Mouse (Mus musculus) erythroblast, embryonic 14.5 days (primary cell): ENCODE results near the gene Jag2. TPM values are rescaled to one million over a fixed set of nuclear protein-coding genes. Genes with fewer than 3 reads are reported as not detected.

ENCODE experiments used
- H3K27me3 ChIP-seq: 2 replicates; pipeline ENCODE4 v1.6.1; 2012; ENCODE audit warnings: inconsistent platforms; ENCODE audit not compliant: control insufficient read depth
- H3K36me3 ChIP-seq: 2 replicates; pipeline ENCODE4 v1.6.1; 2012; ENCODE audit warnings: mild to moderate bottlenecking, inconsistent platforms; ENCODE audit not compliant: control insufficient read depth
- H3K4me1 ChIP-seq: 2 replicates; pipeline ENCODE4 v1.6.1; 2012; ENCODE audit warnings: inconsistent platforms; ENCODE audit not compliant: control insufficient read depth
- H3K4me3 ChIP-seq: replicated peaks from 2 replicates; pipeline ENCODE3; 2012; ENCODE audit warnings: moderate library complexity, mild to moderate bottlenecking, inconsistent platforms
- H3K9me3 ChIP-seq: 2 replicates; pipeline ENCODE4 v1.6.1; 2012; ENCODE audit warnings: low read length, inconsistent platforms, mixed read lengths; ENCODE audit not compliant: control insufficient read depth
- GATA1 ChIP-seq: IDR thresholded peaks from 2 replicates; pipeline ENCODE4 v1.6.1; 2012; ENCODE audit warnings: low read length, inconsistent platforms, mixed read lengths
- TAL1 ChIP-seq: IDR thresholded peaks from 3 replicates; pipeline ENCODE4 v1.6.1; 2012; ENCODE audit warnings: low read length, inconsistent platforms, mixed read lengths
- polyA plus RNA-seq: library from polyadenylated mRNA; stranded (reverse); fragments of >175 nt; gene quantifications from 2 replicates; pipeline ENCODE4 v1.2.3, GENCODE M21; 2012

The Jag2 gene
- polyA plus RNA-seq, 1 experiment: not detected

DNA sequence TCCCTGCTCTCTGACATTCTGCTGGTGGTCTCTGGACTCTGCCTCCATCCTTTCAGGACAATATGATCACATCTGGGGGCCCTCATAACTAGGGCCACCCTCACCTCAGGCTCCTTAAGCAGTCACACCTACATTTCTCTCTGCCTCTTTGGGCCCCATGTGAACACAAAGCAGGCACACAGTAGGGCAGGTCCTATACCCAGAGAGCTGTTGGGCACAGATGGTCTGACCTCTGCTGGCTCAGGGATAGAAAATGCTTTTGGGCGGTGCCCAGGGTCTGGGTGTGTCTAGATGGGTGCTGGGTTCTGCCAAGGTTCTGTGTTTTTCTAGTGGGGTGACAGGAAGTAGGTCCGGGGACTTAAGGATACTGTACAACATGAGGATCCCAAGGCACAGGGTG lies 14.1 kb upstream of the Jag2 start:
- Histone ChIP-seq H3K9me3 (no peaks in the 10 kb centered on the region), H3K4me1 (peaks cover 22% of the 10 kb centered on the region), H3K4me3 (no peak overlapping the region), H3K27me3 (peaks cover 13% of the 10 kb centered on the region), H3K36me3 (no peaks in the 10 kb centered on the region)
- TF ChIP-seq GATA1: no peak
- TF ChIP-seq TAL1: no peak

DNA sequence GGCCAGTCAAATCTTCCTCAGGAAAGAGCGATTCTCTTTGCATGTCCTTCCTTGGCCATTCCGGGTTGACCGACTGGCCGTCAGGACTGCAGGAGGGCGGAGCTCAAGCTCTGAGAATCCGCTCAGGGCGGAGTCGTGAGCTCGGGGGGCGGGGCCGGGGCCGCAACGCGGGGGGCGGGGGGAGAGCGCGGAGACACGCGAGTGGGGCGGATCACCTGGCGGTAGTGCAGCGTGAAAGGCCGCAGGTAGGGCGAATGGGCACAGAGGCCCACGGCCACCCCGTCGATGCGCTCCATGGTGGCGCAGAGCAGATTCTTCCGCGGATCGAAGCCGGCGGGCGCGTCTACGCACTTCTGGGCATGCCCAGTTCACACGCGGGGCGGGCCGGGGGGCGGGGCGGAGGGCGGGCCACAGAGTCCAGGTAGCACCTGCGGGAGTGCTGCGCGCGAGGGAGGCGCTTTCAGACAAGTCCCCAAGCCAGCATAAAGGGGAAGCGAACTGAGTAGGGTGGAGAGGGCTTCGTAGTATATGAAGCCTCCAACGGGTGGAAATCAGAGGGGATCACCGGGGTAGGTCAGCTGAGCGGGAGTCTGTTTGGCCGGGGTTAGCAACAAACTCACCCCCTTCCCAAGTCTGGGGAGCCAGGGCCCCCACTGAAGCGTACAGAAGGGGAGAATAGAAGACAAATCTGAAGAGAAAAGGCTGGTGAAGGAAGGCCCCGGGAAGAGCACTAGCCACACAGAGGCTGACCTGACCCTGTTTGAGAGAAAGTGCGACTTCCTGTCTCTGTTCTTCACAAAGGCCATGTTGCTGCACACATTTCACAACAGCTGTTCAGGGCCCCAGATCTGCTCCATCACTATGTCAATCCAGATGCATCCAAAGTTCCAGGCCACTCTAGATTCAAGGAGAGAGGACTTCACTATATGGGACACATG lies 12.5 kb upstream of the Jag2 start, which contains the start of gene Nudt14:
Gene Nudt14, minus strand, starts transcription at position 349 of the 938 bp plus-strand sequence.
- H3K9me3 ChIP-seq: no peaks in the 10 kb centered on the region
- 0 out of 2 replicates have a peak, but pooled peaks cover 4% of the 10 kb centered on the region for H3K27me3 ChIP-seq
- peak within 1 kb of the TSS; percentile 81 for H3K4me3 ChIP-seq
- H3K4me1 ChIP-seq: peaks cover 22% of the 10 kb centered on the region
- TF ChIP-seq GATA1 (no peak), TAL1 (no peak)
- no peaks in the 10 kb centered on the region for H3K36me3 ChIP-seq

DNA sequence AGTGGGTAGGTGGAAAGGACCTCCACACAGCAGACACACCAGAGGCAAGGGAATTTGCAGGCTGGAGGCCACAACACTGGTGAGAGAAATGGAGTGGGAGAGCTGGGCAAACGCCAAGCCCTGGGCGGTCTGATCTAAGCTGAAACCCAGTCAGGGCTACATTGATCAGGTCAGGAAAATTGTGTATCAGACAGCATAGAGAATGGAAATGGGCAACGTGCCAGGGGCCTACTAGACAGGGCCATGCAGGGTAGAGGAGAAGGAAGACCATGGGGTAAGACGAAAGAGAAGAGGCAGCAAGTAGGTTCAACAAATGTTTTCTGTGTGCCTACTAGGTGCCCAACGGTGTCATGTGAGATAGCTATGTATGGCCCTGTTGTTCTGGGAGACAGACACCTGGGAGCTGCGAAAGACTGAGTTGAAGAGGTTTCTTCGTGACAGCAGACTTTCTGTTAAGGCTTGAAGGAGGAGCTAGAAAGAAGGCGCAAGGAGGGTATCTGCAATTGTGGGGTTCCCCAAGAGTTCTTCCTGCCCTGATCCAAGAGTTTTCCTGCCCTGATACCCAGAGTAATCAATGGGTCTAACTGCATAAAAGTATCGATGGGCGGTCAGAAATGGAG lies 11.7 kb upstream of the Jag2 start:
- H3K4me1 ChIP-seq: peaks cover 22% of the 10 kb centered on the region
- TF ChIP-seq GATA1 (no peak), TAL1 (no peak)

DNA sequence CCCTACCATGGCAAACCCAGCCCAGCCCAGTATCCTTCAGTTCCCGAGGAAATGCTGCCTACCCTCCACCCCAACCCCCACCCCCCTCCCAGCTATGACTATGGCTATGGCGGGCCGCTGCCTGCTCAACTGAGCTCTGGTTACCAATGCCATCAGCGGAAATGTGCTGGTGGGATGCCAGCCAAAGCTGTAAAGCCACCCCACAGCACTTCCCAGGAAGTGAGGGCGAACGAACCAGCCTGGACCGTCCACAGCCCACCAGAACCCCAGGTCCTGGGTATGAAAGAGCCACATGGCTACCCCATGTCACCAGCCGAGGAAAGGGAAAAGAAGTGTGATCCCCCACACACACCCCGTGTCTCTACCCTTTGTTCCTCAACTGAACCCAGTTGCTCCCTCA lies 11.1 kb upstream of the Jag2 start:
- Histone ChIP-seq H3K27me3 (no peaks in the 10 kb centered on the region), H3K4me1 (peaks cover 22% of the 10 kb centered on the region), H3K36me3 (no peaks in the 10 kb centered on the region), H3K9me3 (no peaks in the 10 kb centered on the region), H3K4me3 (no peak overlapping the region)
- no peak for TF ChIP-seq GATA1
- TF ChIP-seq TAL1: no peak

More for the DNA sequence above, 11.7 kb upstream of the Jag2 start:
- no peaks in the 10 kb centered on the region for H3K36me3 ChIP-seq
- H3K4me3 ChIP-seq: peak overlapping the region; percentile 81
- H3K9me3 ChIP-seq: no peaks in the 10 kb centered on the region
- H3K27me3 ChIP-seq: no peaks in the 10 kb centered on the region

DNA sequence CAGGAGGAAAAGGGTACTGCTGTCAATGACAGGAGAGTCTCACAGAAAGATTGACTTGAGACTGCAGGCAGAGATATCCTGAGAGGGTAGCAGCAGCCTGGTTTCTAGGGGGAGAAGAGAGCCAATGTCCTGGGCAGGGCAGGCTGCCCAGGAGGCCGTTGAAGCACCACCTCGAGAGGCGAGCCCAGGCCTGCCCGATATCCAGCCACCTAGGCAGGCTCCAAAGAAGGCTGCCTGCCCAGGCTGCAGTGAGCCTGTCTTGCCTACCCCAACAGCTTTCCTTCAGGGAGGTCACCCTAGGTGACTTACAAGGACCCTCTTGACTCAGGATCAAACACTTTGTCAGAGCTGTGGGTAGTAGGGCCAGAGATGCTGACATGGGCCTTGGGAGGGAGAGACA lies 10.7 kb upstream of the Jag2 start:
- Histone ChIP-seq H3K9me3 (no peaks in the 10 kb centered on the region), H3K36me3 (no peaks in the 10 kb centered on the region), H3K27me3 (no peaks in the 10 kb centered on the region), H3K4me1 (peaks cover 22% of the 10 kb centered on the region), H3K4me3 (no peak overlapping the region)
- TF ChIP-seq GATA1 (no peak), TAL1 (no peak)

DNA sequence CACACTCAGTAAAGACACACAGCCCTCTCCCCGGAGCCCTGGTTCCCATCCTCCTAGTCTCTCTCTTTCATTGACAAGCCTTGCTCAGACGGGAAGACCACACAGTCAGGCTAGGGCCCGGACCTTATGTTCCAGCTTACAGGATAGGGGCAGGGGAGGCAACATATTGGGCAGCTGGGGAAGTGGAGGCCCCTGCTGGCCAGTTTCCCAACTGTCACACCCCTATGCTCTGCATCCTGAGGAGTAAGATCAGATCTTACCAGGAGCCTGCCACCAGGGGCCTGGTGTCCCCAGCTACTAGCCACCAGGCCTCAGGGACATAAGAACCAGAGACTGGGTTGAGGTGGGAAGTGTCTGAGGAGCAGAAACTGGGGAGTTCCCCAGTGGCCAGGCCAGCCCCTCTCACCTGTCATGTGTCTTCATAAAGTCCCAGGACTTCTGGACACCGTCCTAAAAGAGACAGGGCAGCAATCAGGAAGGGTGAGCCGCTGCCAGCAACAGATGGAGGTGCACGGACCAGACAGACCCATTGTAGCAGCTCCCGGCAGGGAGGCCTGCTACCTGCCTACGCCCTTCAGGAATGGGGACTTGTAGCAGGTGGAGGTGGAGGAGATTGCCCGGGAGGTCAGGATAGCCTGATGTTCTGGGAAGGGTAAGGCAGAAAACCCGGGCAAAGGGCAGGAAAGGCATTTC lies 9.4 kb upstream of the Jag2 start:
- TF ChIP-seq GATA1 (no peak), TAL1 (no peak)
- no peak overlapping the region for H3K4me3 ChIP-seq
- H3K36me3 ChIP-seq: no peaks in the 10 kb centered on the region
- peaks cover 22% of the 10 kb centered on the region for H3K4me1 ChIP-seq
- H3K9me3 ChIP-seq: no peaks in the 10 kb centered on the region
- no peaks in the 10 kb centered on the region; the same call in 1 of the 2 replicates for H3K27me3 ChIP-seq

GRCm38 (mm10) chr12:112938366-112938765 lies 8.8 kb upstream of the Jag2 start:
- Histone ChIP-seq H3K9me3 (no peaks in the 10 kb centered on the region), H3K4me1 (peaks cover 22% of the 10 kb centered on the region), H3K27me3 (peaks cover 4% of the 10 kb centered on the region; the same call in 1 of the 2 replicates), H3K36me3 (no peaks in the 10 kb centered on the region), H3K4me3 (no peak overlapping the region)
- TF ChIP-seq TAL1 (no peak), GATA1 (no peak)

- no peak overlapping the region for H3K4me3 ChIP-seq
- H3K4me1 ChIP-seq: peaks cover 22% of the 10 kb centered on the region
- TF ChIP-seq GATA1 (no peak), TAL1 (no peak)
- no peaks in the 10 kb centered on the region for H3K9me3 ChIP-seq
- H3K36me3 ChIP-seq: no peaks in the 10 kb centered on the region
- peaks cover 6% of the 10 kb centered on the region; the same call in 1 of the 2 replicates for H3K27me3 ChIP-seq
Observed at GRCm38 (mm10) chr12:112937906-112938305, 8.3 kb upstream of the Jag2 start.
